In genomic region chr3:79181248-79181991, GRCm38 (mm10) we compare ENCODE assay signal across 7 mouse cellular contexts.
DNase-seq lines count a peak whose midpoint lies in the region; ATAC-seq and TF ChIP-seq lines count a peak whose summit lies in the region.

No protein-coding gene starts in this region.

- peak; percentile 91 for TF ChIP-seq POLR2A in heart, adult 2 months (IDR thresholded peaks at IDR 0.05; ENCODE audit: insufficient read depth, low read depth, low read length)

- peak; percentile 87 for ATAC-seq in lung, embryonic 16.5 days (ENCODE audit: low read depth)

- peak; percentile 33 for TF ChIP-seq CTCF in heart, adult 2 months (IDR thresholded peaks at IDR 0.05)

- peak overlapping the region; percentile 94 for H3K27ac ChIP-seq in brown adipose tissue, adult 24 weeks (replicated peaks; ENCODE audit: low read depth, low read length)
- H3K27ac ChIP-seq in heart, adult 2 months, result peak overlapping the region; percentile 90
- H3K27ac ChIP-seq in lung, embryonic 16.5 days (ENCODE audit: low read length), result peak overlapping the region; percentile 91

- peak overlapping the region; percentile 58 for H3K9ac ChIP-seq in heart, adult 2 months (ENCODE audit: low read depth, low read length)
- H3K9ac ChIP-seq in lung, embryonic 16.5 days (ENCODE audit: low read length), result peak overlapping the region; percentile 54

- peaks cover 15% of the 10 kb centered on the region for H3K36me3 ChIP-seq in heart, adult 2 months (ENCODE audit: control insufficient read depth, insufficient read depth, low read length)
- no peaks in the 10 kb centered on the region for H3K36me3 ChIP-seq in lung, embryonic 16.5 days (ENCODE audit: control insufficient read depth, insufficient read depth, low read length)

- peaks cover 35% of the 10 kb centered on the region for H3K4me1 ChIP-seq in brown adipose tissue, adult 24 weeks (ENCODE audit: control insufficient read depth, insufficient read depth, insufficient read length, low read length)
- peaks cover 28% of the 10 kb centered on the region for H3K4me1 ChIP-seq in heart, adult 2 months (ENCODE audit: control insufficient read depth, insufficient read depth, low read length)
- H3K4me1 ChIP-seq in lung, embryonic 16.5 days (replicated peaks; ENCODE audit: control insufficient read depth, insufficient read depth, low read length), result peaks cover 53% of the 10 kb centered on the region

- H3K4me2 ChIP-seq in lung, embryonic 16.5 days (ENCODE audit: low read depth, low read length), result peak overlapping the region; percentile 64

- H3K9me3 ChIP-seq in lung, embryonic 16.5 days (ENCODE audit: control insufficient read depth, low read length), result no peaks in the 10 kb centered on the region

- DNase-seq in R1 (ENCODE audit: low read depth, low spot score), result peak; percentile 81
- peak; percentile 74 to 83 for DNase-seq in heart, adult 2 months
- DNase-seq in kidney, adult 18-20 months, result peak; percentile 61
- peak; percentile 43 for DNase-seq in ovary, postnatal 36 days (ENCODE audit: low spot score)
- no peak for DNase-seq in cerebellum, adult 18-20 months

- peak; percentile 90 for TF ChIP-seq EP300 in heart, adult 2 months (IDR thresholded peaks at IDR 0.05; ENCODE audit: insufficient read depth, low read depth, low read length)

- intact Hi-C loops in heart, adult 2 months (cut with DNase I), result loop anchor here (1.0 to 5.0 kb wide), 2 partner anchors 12 to 34 kb away; no protein-coding TSS in a partner anchor

- H3K27me3 ChIP-seq in heart, adult 2 months (ENCODE audit: control insufficient read depth, insufficient read depth, low read length), result no peaks in the 10 kb centered on the region
- H3K27me3 ChIP-seq in lung, embryonic 16.5 days (ENCODE audit: control insufficient read depth, insufficient read depth, low read depth, low read length), result no peaks in the 10 kb centered on the region

- peak overlapping the region; percentile 32 for H3K4me3 ChIP-seq in brown adipose tissue, adult 24 weeks (ENCODE audit: insufficient read depth, low read depth, low read length)
- peak overlapping the region; percentile 50 for H3K4me3 ChIP-seq in heart, adult 2 months
- peak overlapping the region; percentile 41 for H3K4me3 ChIP-seq in lung, embryonic 16.5 days (ENCODE audit: low read length)

- H3K79me2 ChIP-seq in heart, adult 2 months (replicated peaks; ENCODE audit: control insufficient read depth, insufficient read depth, low read length), result peaks cover 9% of the 10 kb centered on the region

- WGBS in heart, adult 2 months, result 5% methylated on average over 24 of the region's 24 CpGs
- WGBS in lung, embryonic 16.5 days, result 12% methylated on average over 24 of the region's 24 CpGs

Comparison
In these comparisons a context has a peak if more than half of its experiments do, and no peak if none do; other contexts are left out.
1. DNase-seq: peak in R1 (single experiment), heart, adult 2 months (2 of 2), kidney, adult 18-20 months (single experiment) and ovary, postnatal 36 days (single experiment); none in cerebellum, adult 18-20 months (0 of 2).
2. Peak in every context shown above with its lines, with median percentiles within 50 percentile points of each other: H3K27ac ChIP-seq and H3K4me3 ChIP-seq.